Mouse (Mus musculus) gastrocnemius, postnatal 36 days (tissue): ENCODE measurements around the gene Ctf1. TPM values are rescaled to one million over a fixed set of nuclear protein-coding genes. Genes with fewer than 3 reads are reported as not detected.

ENCODE experiments used
- DNase-seq, 2 experiments: peaks; one replicate each; pipeline ENCODE4 v3.0.0; 2022
- intact Hi-C: fragments of 180-260 bp; cut with DNase I; formaldehyde crosslinking; loops from one replicate; pipeline ENCODE4 v1.15.1; 2025
- microRNA-seq, 2 experiments: library from miRNA; unstranded; fragments of <30 nt; microRNA quantifications; one replicate each; pipeline ENCODE4 v1.2.0; 2021
- total RNA-seq, 2 experiments: library from RNA; stranded (reverse); gene quantifications; 2 replicates each; pipeline ENCODE4 v1.2.3; 2021

Gene Ctf1
- total RNA-seq, 2 experiments from 2014 or later, result 14.6 to 18.7 TPM

DNA sequence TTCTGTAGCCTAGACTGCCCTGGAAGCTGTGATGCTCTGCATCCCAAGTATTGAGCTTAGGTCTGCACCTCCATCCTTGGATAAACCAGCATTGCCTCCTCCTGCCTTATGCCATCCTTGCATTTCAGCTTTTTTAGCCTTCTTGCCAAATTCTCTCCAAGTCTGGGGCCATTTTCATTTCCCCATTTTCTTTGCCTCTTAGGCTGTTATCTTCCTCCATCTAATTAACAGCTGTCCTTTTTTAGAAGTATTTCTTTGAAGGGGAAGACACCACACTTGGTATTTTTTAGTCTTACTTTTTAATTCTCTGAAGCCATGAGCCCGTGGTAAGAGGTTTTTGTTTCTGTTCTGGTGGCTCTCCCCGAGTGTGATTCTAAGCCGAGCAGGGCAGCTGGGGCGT is 51.1 kb downstream of the Ctf1 start:
- intact Hi-C loops, result no loop called here
- no peak for DNase-seq

- intact Hi-C loops, result no loop called here
Measured at GRCm38 (mm10) chr7:127765756-127766155, 53.2 kb downstream of the Ctf1 start.

GRCm38 (mm10) chr7:127766851-127767609 is 54.5 kb downstream of the Ctf1 start:
- intact Hi-C loops, result no loop called here
- DNase-seq, result no peak

More at GRCm38 (mm10) chr7:127765756-127766155, 53.2 kb downstream of the Ctf1 start:
- no peak for DNase-seq

Small RNA genes within 50 kb of the gene (microRNA-seq; reads per million reads assigned to microRNA genes)
- 0 to 0.36 reads per million in 2 experiments for gene Mir762

Other genes with a start within 250 kb of the Ctf1 start
- gene Fbrs, start 233.5 kb upstream of the Ctf1 start, total RNA-seq, result 10 to 100 TPM; 15.0 to 24.6 TPM
- gene Srcap, start 200.8 kb upstream of the Ctf1 start, total RNA-seq, result 10 to 100 TPM; 43.7 to 51.0 TPM
- 1 to 10 TPM; 4.2 to 5.4 TPM for gene Gm42715, start 193.2 kb upstream of the Ctf1 start, total RNA-seq
- not detected for gene Tmem265, start 151.3 kb upstream of the Ctf1 start, total RNA-seq
- gene Phkg2, start 139.4 kb upstream of the Ctf1 start, total RNA-seq, result 1 to 10 TPM; 7.6 to 9.8 TPM
- gene Ccdc189, start 124.1 kb upstream of the Ctf1 start, total RNA-seq, result 1 to 10 TPM; 2.6 to 3.5 TPM
- gene Rnf40, start 124.0 kb upstream of the Ctf1 start, total RNA-seq, result 10 to 100 TPM; 26.8 to 31.6 TPM
- 10 to 100 TPM in 1 of 2 experiments, 1 to 10 TPM in 1; 6.1 to 10.4 TPM for gene Zfp629, start 96.9 kb upstream of the Ctf1 start, total RNA-seq
- gene Bcl7c, start 3.8 kb upstream of the Ctf1 start, total RNA-seq, result 10 to 100 TPM; 33.7 to 35.3 TPM
- gene Ctf2, start 19.4 kb downstream of the Ctf1 start, total RNA-seq, result not detected
- gene Fbxl19, start 31.8 kb downstream of the Ctf1 start, total RNA-seq, result 1 to 10 TPM; 1.9 to 2.5 TPM
- gene Orai3, start 57.1 kb downstream of the Ctf1 start, total RNA-seq, result 1 to 10 TPM; 8.4 to 9.2 TPM
- 10 to 100 TPM; 13.0 to 21.3 TPM for gene Setd1a, start 63.9 kb downstream of the Ctf1 start, total RNA-seq
- 1 to 10 TPM in 1 of 2 experiments, under 1 TPM in 1; 0.31 to 2.1 TPM for gene Gm49388, start 72.9 kb downstream of the Ctf1 start, total RNA-seq
- 1 to 10 TPM; 5.5 to 5.6 TPM for gene Hsd3b7, start 87.9 kb downstream of the Ctf1 start, total RNA-seq
- 10 to 100 TPM; 43.0 to 47.4 TPM for gene Stx4a, start 111.6 kb downstream of the Ctf1 start, total RNA-seq
- gene Stx1b, start 111.8 kb downstream of the Ctf1 start, total RNA-seq, result 1 to 10 TPM in 1 of 2 experiments, under 1 TPM in 1; 0.64 to 1.1 TPM
- gene Zfp646, start 163.5 kb downstream of the Ctf1 start, total RNA-seq, result 10 to 100 TPM; 10.4 to 12.7 TPM
- 1 to 10 TPM; 2.4 to 3.6 TPM for gene Zfp668, start 164.1 kb downstream of the Ctf1 start, total RNA-seq
- gene Prss53, start 178.2 kb downstream of the Ctf1 start, total RNA-seq, result 1 to 10 TPM; 1.5 to 1.7 TPM
- gene Gm21974, start 182.7 kb downstream of the Ctf1 start, total RNA-seq, result not detected
- gene Vkorc1, start 182.9 kb downstream of the Ctf1 start, total RNA-seq, result 10 to 100 TPM; 10.6 to 12.2 TPM
- 100 to 1,000 TPM; 155 TPM for gene Bckdk, start 191.3 kb downstream of the Ctf1 start, total RNA-seq
- gene Kat8, start 199.8 kb downstream of the Ctf1 start, total RNA-seq, result 10 to 100 TPM; 20.7 to 20.9 TPM
- not detected for gene Prss8, start 217.4 kb downstream of the Ctf1 start, total RNA-seq
- 1 to 10 TPM; 6.5 to 7.2 TPM for gene Prss36, start 234.0 kb downstream of the Ctf1 start, total RNA-seq